Mouse (Mus musculus): ENCODE data around the gene Agap1.

Gene Agap1

GRCm38 (mm10) chr1:89892281-89892680, 437.7 kb downstream of the Agap1 start:
- in situ Hi-C loops (cut with MseI, MboI), result no loop called here

GRCm38 (mm10) chr1:89895801-89896200, 441.2 kb downstream of the Agap1 start:
- in situ Hi-C loops (cut with MseI, MboI), result no loop called here

GRCm38 (mm10) chr1:89899036-89899435, 444.4 kb downstream of the Agap1 start:
- in situ Hi-C loops (cut with MseI, MboI), result no loop called here

- in situ Hi-C loops (cut with MseI, MboI), result no loop called here
These were observed 445.3 kb downstream of the Agap1 start for GRCm38 (mm10) chr1:89899761-89900445.

- in situ Hi-C loops (cut with MseI, MboI), result no loop called here
These were observed 446.8 kb downstream of the Agap1 start for GRCm38 (mm10) chr1:89901381-89901780.

- in situ Hi-C loops (cut with MseI, MboI), result no loop called here
These were observed 447.6 kb downstream of the Agap1 start for GRCm38 (mm10) chr1:89902236-89902635.

- in situ Hi-C loops (cut with MseI, MboI), result no loop called here
These were observed 448.0 kb downstream of the Agap1 start for GRCm38 (mm10) chr1:89902641-89903040.

- in situ Hi-C loops (cut with MseI, MboI), result no loop called here
These were observed 455.2 kb downstream of the Agap1 start for GRCm38 (mm10) chr1:89909796-89910195.

- in situ Hi-C loops (cut with MseI, MboI), result no loop called here
These were observed 457.8 kb downstream of the Agap1 start for GRCm38 (mm10) chr1:89912392-89912791.

- in situ Hi-C loops (cut with MseI, MboI), result no loop called here
These were observed 459.0 kb downstream of the Agap1 start for GRCm38 (mm10) chr1:89913611-89914010.

- in situ Hi-C loops (cut with MseI, MboI), result no loop called here
These were observed 463.5 kb downstream of the Agap1 start for GRCm38 (mm10) chr1:89918111-89918510.

- in situ Hi-C loops (cut with MseI, MboI), result no loop called here
These were observed 464.6 kb downstream of the Agap1 start for GRCm38 (mm10) chr1:89919206-89919605.

- in situ Hi-C loops (cut with MseI, MboI), result no loop called here
These were observed 467.2 kb downstream of the Agap1 start for GRCm38 (mm10) chr1:89921806-89922205.

- in situ Hi-C loops (cut with MseI, MboI), result no loop called here
These were observed 467.7 kb downstream of the Agap1 start for GRCm38 (mm10) chr1:89922282-89922681.

- in situ Hi-C loops (cut with MseI, MboI), result no loop called here
These were observed 468.5 kb downstream of the Agap1 start for GRCm38 (mm10) chr1:89922883-89923641.

GRCm38 (mm10) chr1:89923642-89924020, 469.0 kb downstream of the Agap1 start:
- in situ Hi-C loops (cut with MseI, MboI), result no loop called here

GRCm38 (mm10) chr1:89925501-89926190, 471.0 kb downstream of the Agap1 start:
- in situ Hi-C loops (cut with MseI, MboI), result loop anchor here in 1 of 2 experiments (25.0 kb wide), 1 partner anchor 263 kb away; no protein-coding TSS in a partner anchor

- in situ Hi-C loops (cut with MseI, MboI), result loop anchor here in 1 of 2 experiments (25.0 kb wide), 1 partner anchor 264 kb away; no protein-coding TSS in a partner anchor
These were observed 472.0 kb downstream of the Agap1 start for GRCm38 (mm10) chr1:89926583-89927060.

GRCm38 (mm10) chr1:89927061-89927661, 472.6 kb downstream of the Agap1 start:
- in situ Hi-C loops (cut with MseI, MboI), result loop anchor here in 1 of 2 experiments (25.0 kb wide), 1 partner anchor 265 kb away; no protein-coding TSS in a partner anchor

GRCm38 (mm10) chr1:89928676-89929075, 474.1 kb downstream of the Agap1 start:
- in situ Hi-C loops (cut with MseI, MboI), result loop anchor here in 1 of 2 experiments (25.0 kb wide), 1 partner anchor 266 kb away; no protein-coding TSS in a partner anchor

- in situ Hi-C loops (cut with MseI, MboI), result loop anchor here in 1 of 2 experiments (25.0 kb wide), 1 partner anchor 267 kb away; no protein-coding TSS in a partner anchor
These were observed 474.6 kb downstream of the Agap1 start for GRCm38 (mm10) chr1:89929181-89929580.
